Mouse (Mus musculus): ENCODE measurements at regions not wholly inside any gene's neighbourhood (a gene's known extent, or its start where the extent isn't known, plus 50 kb on each side); places are given as distances from the start of the nearest gene placed in this dataset.
A peak's percentile ranks its signal among the peaks of the same experiment; 100 is the strongest.
"Not testable (repeated sequence)": the region's sequence is repeated elsewhere in the genome, so short reads cannot be mapped to it uniquely, and the experiment has no call there.

- no peaks in the 10 kb centered on the region for H3K4me1 ChIP-seq
- no peak overlapping the region for H3K9ac ChIP-seq
- no peaks in the 10 kb centered on the region for H3K36me3 ChIP-seq
- no peaks in the 10 kb centered on the region for H3K27me3 ChIP-seq
- H3K4me2 ChIP-seq: no peak overlapping the region
- H3K4me3 ChIP-seq (replicated peaks): no peak overlapping the region
- WGBS: 98% methylated on average over 1 of the region's 1 CpGs
- ATAC-seq (replicated peaks; ENCODE audit: low FRiP score): no peak
- H3K27ac ChIP-seq: no peak overlapping the region
- H3K9me3 ChIP-seq (replicated peaks): no peaks in the 10 kb centered on the region
Observed at GRCm38 (mm10) chr5:42884251-42884650, 348.7 kb upstream of the Cpeb2 start.

- Histone ChIP-seq H3K27me3 (no peaks in the 10 kb centered on the region), H3K9me3 (replicated peaks) (no peaks in the 10 kb centered on the region), H3K4me3 (replicated peaks) (no peak overlapping the region), H3K36me3 (no peaks in the 10 kb centered on the region), H3K27ac (no peak overlapping the region), H3K9ac (no peak overlapping the region), H3K4me1 (no peaks in the 10 kb centered on the region), H3K4me2 (no peak overlapping the region)
- 41% methylated on average over 2 of the region's 2 CpGs for WGBS
- no peak for ATAC-seq (replicated peaks; ENCODE audit: low FRiP score)
Observed at GRCm38 (mm10) chr5:42891890-42892289, 341.1 kb upstream of the Cpeb2 start.

- no peak overlapping the region for H3K4me3 ChIP-seq (replicated peaks)
- no peaks in the 10 kb centered on the region for H3K27me3 ChIP-seq
- H3K27ac ChIP-seq: no peak overlapping the region
- no peaks in the 10 kb centered on the region for H3K9me3 ChIP-seq (replicated peaks)
- H3K4me1 ChIP-seq: no peaks in the 10 kb centered on the region
- 79% methylated on average over 3 of the region's 3 CpGs for WGBS
- no peaks in the 10 kb centered on the region for H3K36me3 ChIP-seq
- no peak overlapping the region for H3K4me2 ChIP-seq
- ATAC-seq (replicated peaks; ENCODE audit: low FRiP score): no peak
- H3K9ac ChIP-seq: no peak overlapping the region
Observed at GRCm38 (mm10) chr5:42906136-42906535, 326.8 kb upstream of the Cpeb2 start.

GRCm38 (mm10) chr5:42919328-42919727, 313.6 kb upstream of the Cpeb2 start:
- Histone ChIP-seq H3K36me3 (no peaks in the 10 kb centered on the region), H3K4me3 (replicated peaks) (no peak overlapping the region), H3K4me2 (no peak overlapping the region), H3K4me1 (no peaks in the 10 kb centered on the region), H3K27ac (no peak overlapping the region), H3K9me3 (replicated peaks) (no peaks in the 10 kb centered on the region), H3K9ac (no peak overlapping the region), H3K27me3 (no peaks in the 10 kb centered on the region)
- no peak for ATAC-seq (replicated peaks; ENCODE audit: low FRiP score)
- WGBS: 84% methylated on average over 3 of the region's 3 CpGs

- no peaks in the 10 kb centered on the region for H3K9me3 ChIP-seq (replicated peaks)
- no peak overlapping the region for H3K9ac ChIP-seq
- no peaks in the 10 kb centered on the region for H3K27me3 ChIP-seq
- no peak overlapping the region for H3K4me3 ChIP-seq (replicated peaks)
- H3K4me2 ChIP-seq: no peak overlapping the region
- H3K4me1 ChIP-seq: no peaks in the 10 kb centered on the region
- no peak overlapping the region for H3K27ac ChIP-seq
- no peak for ATAC-seq (replicated peaks; ENCODE audit: low FRiP score)
- WGBS: 78% methylated on average over 2 of the region's 2 CpGs
- no peaks in the 10 kb centered on the region for H3K36me3 ChIP-seq
Observed at GRCm38 (mm10) chr5:42932106-42932505, 300.9 kb upstream of the Cpeb2 start.

GRCm38 (mm10) chr5:42959296-42959862, 273.6 kb upstream of the Cpeb2 start:
- Histone ChIP-seq H3K4me1 (no peaks in the 10 kb centered on the region), H3K9me3 (replicated peaks) (no peaks in the 10 kb centered on the region), H3K4me2 (no peak overlapping the region), H3K9ac (no peak overlapping the region), H3K36me3 (no peaks in the 10 kb centered on the region), H3K27me3 (no peaks in the 10 kb centered on the region), H3K27ac (no peak overlapping the region), H3K4me3 (replicated peaks) (no peak overlapping the region)
- WGBS: 78% methylated on average over 9 of the region's 9 CpGs
- no peak for ATAC-seq (replicated peaks; ENCODE audit: low FRiP score)

- 88% methylated on average over 2 of the region's 2 CpGs for WGBS
- not testable (repeated sequence) for H3K4me2 ChIP-seq; H3K27ac ChIP-seq; H3K27me3 ChIP-seq; H3K9ac ChIP-seq; H3K4me1 ChIP-seq; H3K36me3 ChIP-seq; H3K9me3 ChIP-seq (replicated peaks); H3K4me3 ChIP-seq (replicated peaks); ATAC-seq (replicated peaks; ENCODE audit: low FRiP score)
Observed at GRCm38 (mm10) chr5:42966952-42967351, 266.0 kb upstream of the Cpeb2 start.

GRCm38 (mm10) chr5:42969209-42969608, 263.8 kb upstream of the Cpeb2 start:
- Histone ChIP-seq H3K9ac (no peak overlapping the region), H3K4me3 (replicated peaks) (no peak overlapping the region), H3K4me1 (no peaks in the 10 kb centered on the region), H3K27ac (no peak overlapping the region), H3K36me3 (no peaks in the 10 kb centered on the region), H3K27me3 (no peaks in the 10 kb centered on the region), H3K4me2 (no peak overlapping the region), H3K9me3 (replicated peaks) (no peaks in the 10 kb centered on the region)
- no peak for ATAC-seq (replicated peaks; ENCODE audit: low FRiP score)

- H3K27ac ChIP-seq: no peak overlapping the region
- no peaks in the 10 kb centered on the region for H3K9me3 ChIP-seq (replicated peaks)
- 50% methylated on average over 3 of the region's 3 CpGs for WGBS
- H3K4me3 ChIP-seq (replicated peaks): no peak overlapping the region
- H3K27me3 ChIP-seq: no peaks in the 10 kb centered on the region
- no peaks in the 10 kb centered on the region for H3K36me3 ChIP-seq
- ATAC-seq (replicated peaks; ENCODE audit: low FRiP score): 0 out of 2 replicates have a peak, but pooled peaks have one; percentile 36
- no peak overlapping the region for H3K9ac ChIP-seq
- H3K4me1 ChIP-seq: no peaks in the 10 kb centered on the region
- H3K4me2 ChIP-seq: no peak overlapping the region
Observed at GRCm38 (mm10) chr5:42969621-42970020, 263.3 kb upstream of the Cpeb2 start.

- Histone ChIP-seq H3K9ac (no peak overlapping the region), H3K4me2 (no peak overlapping the region), H3K27ac (no peak overlapping the region), H3K9me3 (replicated peaks) (no peaks in the 10 kb centered on the region), H3K27me3 (no peaks in the 10 kb centered on the region), H3K4me1 (no peaks in the 10 kb centered on the region), H3K36me3 (no peaks in the 10 kb centered on the region), H3K4me3 (replicated peaks) (no peak overlapping the region)
- WGBS: 89% methylated on average over 4 of the region's 4 CpGs
- ATAC-seq (replicated peaks; ENCODE audit: low FRiP score): no peak
Observed at GRCm38 (mm10) chr5:42977108-42977507, 255.9 kb upstream of the Cpeb2 start.

GRCm38 (mm10) chr5:42980946-42981650, 251.9 kb upstream of the Cpeb2 start:
- no peaks in the 10 kb centered on the region for H3K4me1 ChIP-seq
- 71% methylated on average over 2 of the region's 2 CpGs for WGBS
- no peak for ATAC-seq (replicated peaks; ENCODE audit: low FRiP score)

GRCm38 (mm10) chr5:42986203-42986602, 246.8 kb upstream of the Cpeb2 start:
- Histone ChIP-seq H3K27ac (no peak overlapping the region), H3K36me3 (no peaks in the 10 kb centered on the region), H3K4me1 (no peaks in the 10 kb centered on the region), H3K4me2 (no peak overlapping the region), H3K27me3 (no peaks in the 10 kb centered on the region), H3K9ac (no peak overlapping the region), H3K4me3 (replicated peaks) (no peak overlapping the region), H3K9me3 (replicated peaks) (no peaks in the 10 kb centered on the region)
- no peak for ATAC-seq (replicated peaks; ENCODE audit: low FRiP score)
- 83% methylated on average over 4 of the region's 4 CpGs for WGBS

More at GRCm38 (mm10) chr5:42980946-42981650, 251.9 kb upstream of the Cpeb2 start:
- Histone ChIP-seq H3K9me3 (replicated peaks) (no peaks in the 10 kb centered on the region), H3K36me3 (no peaks in the 10 kb centered on the region), H3K27ac (no peak overlapping the region), H3K4me2 (no peak overlapping the region), H3K9ac (no peak overlapping the region), H3K4me3 (replicated peaks) (no peak overlapping the region), H3K27me3 (no peaks in the 10 kb centered on the region)
